Mouse (Mus musculus) lung, embryonic 15.5 days (tissue): ENCODE measurements around the gene Ppp1ca. TPM values are rescaled to one million over a fixed set of nuclear protein-coding genes. Genes with fewer than 3 reads are reported as not detected.

ENCODE experiments used
- ATAC-seq: fragments of 200-750 bp; cut with Nextera tagmentation; 2 replicates; pipeline ENCODE4 v1.8.0; 2017; ENCODE audit warnings: moderate number of reproducible peaks, borderline replicate concordance; ENCODE audit not compliant: low FRiP score, low TSS enrichment; ENCODE audit errors: extremely low read depth
- H3K27ac ChIP-seq: fragments of 300-500 bp; sonication (generic); 2 replicates; pipeline ENCODE4 v1.5.1; 2015; ENCODE audit warnings: moderate library complexity, mild to moderate bottlenecking, inconsistent platforms
- H3K27me3 ChIP-seq: fragments of 300-500 bp; sonication (generic); 2 replicates; pipeline ENCODE4 v1.6.1; 2015; ENCODE audit warnings: inconsistent platforms
- H3K36me3 ChIP-seq: fragments of 300-500 bp; sonication (generic); 2 replicates; pipeline ENCODE4 v1.6.1; 2015; ENCODE audit warnings: inconsistent platforms
- H3K4me1 ChIP-seq: fragments of 300-500 bp; sonication (generic); 2 replicates; pipeline ENCODE4 v1.6.1; 2015; ENCODE audit warnings: inconsistent platforms
- H3K4me2 ChIP-seq: fragments of 300-500 bp; sonication (generic); 2 replicates; pipeline ENCODE4 v1.6.1; 2015; ENCODE audit warnings: inconsistent platforms, mild to moderate bottlenecking, moderate library complexity
- H3K4me3 ChIP-seq: fragments of 300-500 bp; sonication (generic); 2 replicates; pipeline ENCODE4 v1.5.1; 2015; ENCODE audit warnings: mild to moderate bottlenecking, inconsistent platforms
- H3K9ac ChIP-seq: fragments of 300-500 bp; sonication (generic); 2 replicates; pipeline ENCODE4 v1.6.1; 2015; ENCODE audit warnings: inconsistent platforms
- H3K9me3 ChIP-seq: fragments of 300-500 bp; sonication (generic); 2 replicates; pipeline ENCODE4 v1.6.1; 2016; ENCODE audit warnings: inconsistent platforms
- WGBS: fragments of 180-500 bp; shearing (Covaris S2); methylation state at CpG from one replicate; pipeline ENCODE4 v1.1.7; 2015; 5-methylcytosine and 5-hydroxymethylcytosine counted together
- polyA plus RNA-seq: library from polyadenylated mRNA; unstranded; fragments of >200 nt; fragmentation: Nextera tagmentation; extraction: Ambion mirVana; gene quantifications from 2 replicates; pipeline ENCODE4 v1.2.1, GENCODE M21; 2015

The Ppp1ca gene
- polyA plus RNA-seq, 1 experiment from 2014 or later = 974 TPM

DNA sequence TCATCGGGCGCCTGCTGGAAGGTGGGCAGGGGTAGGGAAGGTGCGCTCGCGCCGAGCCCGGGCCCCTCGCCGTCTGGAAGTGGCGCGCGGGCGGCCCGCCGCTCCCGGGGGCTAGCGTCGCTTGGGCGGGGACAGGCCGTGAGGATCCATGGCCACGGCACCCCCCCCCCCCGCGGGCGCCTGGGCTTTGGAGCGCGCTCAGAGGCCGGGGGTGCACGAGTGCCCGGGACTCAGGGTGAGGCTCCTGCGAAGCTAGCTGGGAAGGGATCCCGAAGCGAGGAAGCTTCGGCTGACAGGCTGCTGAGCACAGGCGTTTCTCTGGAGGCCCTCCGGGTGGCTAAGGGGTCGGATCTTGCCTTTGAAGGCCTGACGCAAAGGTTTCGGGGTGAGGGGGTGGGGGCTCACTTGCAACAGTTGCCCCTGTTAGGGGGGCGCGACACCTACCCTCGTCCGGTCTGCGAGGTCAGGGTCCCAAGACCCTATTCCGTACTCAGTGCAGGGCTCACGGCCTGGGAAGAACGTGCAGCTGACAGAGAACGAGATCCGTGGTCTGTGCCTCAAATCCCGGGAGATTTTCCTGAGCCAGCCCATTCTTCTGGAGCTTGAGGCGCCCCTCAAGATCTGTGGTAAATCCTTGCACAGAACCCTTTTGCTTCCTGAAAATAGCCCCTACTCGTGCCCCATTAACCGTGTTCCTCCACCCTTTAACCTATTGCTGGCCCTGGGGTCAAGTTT, 553 bp downstream of the Ppp1ca start:
- peak overlapping the region; percentile 95 for H3K27ac ChIP-seq
- under 1% methylated on average over 52 of the region's 52 CpGs for WGBS
- ATAC-seq = peak; percentile 48

DNA sequence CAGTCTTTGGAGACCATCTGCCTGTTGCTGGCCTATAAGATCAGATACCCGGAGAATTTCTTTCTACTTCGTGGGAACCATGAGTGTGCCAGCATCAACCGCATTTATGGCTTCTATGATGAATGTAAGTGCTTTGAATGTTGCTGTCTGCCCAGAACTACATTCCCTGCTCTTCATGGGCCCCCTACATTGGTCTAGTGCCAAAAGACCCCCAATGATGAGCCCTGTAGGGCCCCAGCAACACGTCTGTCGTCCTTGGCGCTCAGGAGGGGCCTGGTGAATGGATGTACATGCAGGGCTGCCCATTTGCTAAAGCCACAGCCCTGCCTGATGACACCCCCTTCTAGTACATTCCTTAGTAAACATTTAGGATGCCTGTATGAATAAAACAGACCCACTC, 1.3 kb downstream of the Ppp1ca start:
- H3K9me3 ChIP-seq = no peaks in the 10 kb centered on the region
- H3K4me2 ChIP-seq = peak overlapping the region; percentile 78
- WGBS = 43% methylated on average over 6 of the region's 6 CpGs
- H3K27me3 ChIP-seq = no peaks in the 10 kb centered on the region
- H3K9ac ChIP-seq = peak overlapping the region; percentile 99
- H3K4me1 ChIP-seq = peaks cover 31% of the 10 kb centered on the region
- H3K4me3 ChIP-seq = peak overlapping the region; percentile 90
- no peak for ATAC-seq
- peaks cover 45% of the 10 kb centered on the region for H3K36me3 ChIP-seq
- H3K27ac ChIP-seq = no peak overlapping the region

More for the DNA sequence above, 553 bp downstream of the Ppp1ca start:
- Histone ChIP-seq H3K4me1 (peaks cover 31% of the 10 kb centered on the region), H3K9ac (peak overlapping the region; percentile 99), H3K4me2 (peak overlapping the region; percentile 78), H3K9me3 (no peaks in the 10 kb centered on the region), H3K36me3 (peaks cover 44% of the 10 kb centered on the region), H3K4me3 (peak overlapping the region; percentile 90), H3K27me3 (no peaks in the 10 kb centered on the region)

DNA sequence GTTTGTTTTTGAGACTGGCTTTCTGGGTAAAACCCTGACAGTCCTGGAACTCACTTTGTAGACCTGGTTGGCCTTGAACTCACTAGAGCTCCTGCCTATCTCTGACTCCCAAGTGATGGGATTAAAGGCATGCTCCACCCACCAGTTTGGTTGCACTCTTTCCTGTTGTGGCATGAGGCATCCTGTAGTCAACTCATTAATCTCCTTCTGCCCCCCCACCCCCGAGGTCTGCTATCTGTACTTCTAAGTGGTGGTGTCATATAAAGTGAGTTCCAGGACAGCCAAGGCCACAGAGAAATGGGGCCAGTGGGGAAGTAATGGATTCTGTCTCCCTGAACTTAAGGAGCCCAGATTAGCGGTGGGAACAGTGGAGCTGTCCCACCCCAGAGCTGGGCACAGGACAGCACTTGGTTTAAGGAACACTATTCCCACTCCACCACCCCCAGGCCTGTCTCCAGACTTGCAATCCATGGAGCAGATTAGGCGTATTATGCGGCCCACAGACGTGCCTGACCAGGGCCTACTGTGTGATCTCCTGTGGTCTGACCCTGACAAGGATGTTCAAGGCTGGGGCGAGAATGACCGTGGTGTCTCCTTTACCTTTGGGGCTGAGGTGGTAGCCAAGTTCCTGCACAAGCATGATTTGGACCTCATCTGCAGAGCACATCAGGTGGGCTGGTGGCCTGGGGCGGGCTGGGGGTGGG, 2.3 kb downstream of the Ppp1ca start:
- Histone ChIP-seq H3K4me1 (peaks cover 31% of the 10 kb centered on the region), H3K4me3 (0 out of 2 replicates have a peak overlapping the region, but pooled peaks have one; percentile 90)

DNA sequence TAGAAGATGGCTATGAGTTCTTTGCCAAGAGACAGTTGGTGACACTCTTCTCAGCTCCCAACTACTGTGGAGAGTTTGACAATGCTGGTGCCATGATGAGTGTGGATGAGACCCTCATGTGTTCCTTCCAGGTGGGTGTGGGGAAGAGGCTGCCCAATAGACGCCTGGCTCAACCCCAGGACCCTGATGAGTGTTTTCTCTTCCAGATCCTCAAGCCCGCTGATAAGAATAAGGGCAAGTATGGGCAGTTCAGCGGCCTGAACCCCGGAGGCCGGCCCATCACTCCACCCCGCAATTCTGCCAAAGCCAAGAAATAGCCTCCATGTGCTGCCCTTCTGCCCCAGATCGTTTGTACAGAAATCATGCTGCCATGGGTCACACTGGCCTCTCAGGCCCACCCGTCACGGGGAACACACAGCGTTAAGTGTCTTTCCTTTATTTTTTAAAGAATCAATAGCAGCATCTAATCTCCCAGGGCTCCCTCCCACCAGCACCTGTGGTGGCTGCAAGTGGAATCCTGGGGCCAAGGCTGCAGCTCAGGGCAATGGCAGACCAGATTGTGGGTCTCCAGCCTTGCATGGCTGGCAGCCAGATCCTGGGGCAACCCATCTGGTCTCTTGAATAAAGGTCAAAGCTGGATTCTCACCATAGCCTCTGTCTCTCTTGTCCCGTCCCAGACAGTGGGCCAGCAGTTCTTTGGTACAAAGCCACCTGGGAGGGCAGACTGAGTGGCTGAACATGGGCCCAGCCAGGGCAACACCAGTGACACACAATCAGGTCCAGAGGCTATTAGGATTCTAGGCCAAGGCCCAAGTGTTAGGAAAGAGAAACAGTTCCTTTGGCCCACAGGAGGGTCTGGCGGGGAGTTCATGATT, 3.1 kb downstream of the Ppp1ca start:
- no peak overlapping the region for H3K4me3 ChIP-seq
- H3K27ac ChIP-seq = no peak overlapping the region
- no peaks in the 10 kb centered on the region for H3K9me3 ChIP-seq
- H3K36me3 ChIP-seq = peaks cover 53% of the 10 kb centered on the region
- no peak overlapping the region for H3K4me2 ChIP-seq
- 79% methylated on average over 12 of the region's 12 CpGs for WGBS
- H3K9ac ChIP-seq = no peak overlapping the region
- no peaks in the 10 kb centered on the region for H3K27me3 ChIP-seq
- no peak for ATAC-seq
- H3K4me1 ChIP-seq = peaks cover 32% of the 10 kb centered on the region

More for the DNA sequence above, 2.3 kb downstream of the Ppp1ca start:
- peak overlapping the region; percentile 11; the same call in 1 of the 2 replicates for H3K9ac ChIP-seq
- peaks cover 46% of the 10 kb centered on the region for H3K36me3 ChIP-seq
- no peak overlapping the region for H3K27ac ChIP-seq
- H3K9me3 ChIP-seq = no peaks in the 10 kb centered on the region
- ATAC-seq = no peak
- H3K4me2 ChIP-seq = peak overlapping the region; percentile 78; the same call in 1 of the 2 replicates
- 79% methylated on average over 8 of the region's 8 CpGs for WGBS
- no peaks in the 10 kb centered on the region for H3K27me3 ChIP-seq

DNA sequence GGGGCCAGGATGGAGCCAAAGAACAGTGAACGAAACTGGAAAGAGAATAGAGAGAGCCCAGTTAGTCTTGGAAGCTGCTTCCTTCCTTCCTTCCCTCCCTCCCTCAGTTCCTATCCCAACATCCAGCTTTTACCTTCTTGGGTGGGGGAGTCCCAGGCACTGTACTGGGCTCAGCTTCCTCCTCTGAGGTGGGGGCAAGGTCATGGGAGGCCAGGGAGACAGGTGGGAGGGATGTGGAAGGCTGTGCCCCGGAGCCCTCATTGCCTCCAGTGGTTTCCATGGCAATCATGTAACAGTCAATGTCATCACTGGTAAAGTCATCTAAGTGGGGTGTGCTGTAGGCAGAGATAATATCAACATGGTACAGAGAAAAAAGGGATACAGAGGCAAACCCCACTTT, 4.2 kb downstream of the Ppp1ca start:
- Histone ChIP-seq H3K27me3 (no peaks in the 10 kb centered on the region), H3K9me3 (no peaks in the 10 kb centered on the region), H3K36me3 (peaks cover 55% of the 10 kb centered on the region), H3K4me1 (peaks cover 42% of the 10 kb centered on the region), H3K4me3 (no peak overlapping the region), H3K4me2 (no peak overlapping the region), H3K27ac (no peak overlapping the region), H3K9ac (no peak overlapping the region)
- ATAC-seq = no peak
- WGBS = 42% methylated on average over 2 of the region's 2 CpGs

DNA sequence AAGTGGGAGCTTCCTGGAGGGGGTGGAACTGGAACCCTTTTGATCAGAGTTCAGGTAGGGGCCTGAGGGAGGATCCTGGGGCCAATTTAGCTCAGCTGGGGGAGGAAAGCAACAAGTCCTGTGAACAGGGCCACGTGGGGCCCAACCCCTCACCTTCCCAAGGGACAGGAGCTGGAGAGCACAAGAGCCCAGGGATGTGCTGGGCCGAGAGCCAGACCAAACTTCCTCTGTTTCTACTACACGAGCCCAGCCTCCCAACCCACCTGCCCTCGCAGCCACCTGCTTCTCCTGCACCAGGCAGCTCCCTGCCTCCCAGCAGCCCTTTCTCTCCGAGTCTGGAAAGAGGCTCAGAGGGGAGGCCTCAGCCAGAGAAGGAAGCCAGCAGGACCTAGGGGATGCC, 4.7 kb downstream of the Ppp1ca start:
- no peak for ATAC-seq
- Histone ChIP-seq H3K36me3 (peaks cover 55% of the 10 kb centered on the region), H3K4me1 (peaks cover 38% of the 10 kb centered on the region), H3K4me2 (no peak overlapping the region), H3K27me3 (no peaks in the 10 kb centered on the region), H3K9ac (no peak overlapping the region), H3K4me3 (no peak overlapping the region), H3K9me3 (no peaks in the 10 kb centered on the region), H3K27ac (no peak overlapping the region)
- 25% methylated on average over 5 of the region's 5 CpGs for WGBS

DNA sequence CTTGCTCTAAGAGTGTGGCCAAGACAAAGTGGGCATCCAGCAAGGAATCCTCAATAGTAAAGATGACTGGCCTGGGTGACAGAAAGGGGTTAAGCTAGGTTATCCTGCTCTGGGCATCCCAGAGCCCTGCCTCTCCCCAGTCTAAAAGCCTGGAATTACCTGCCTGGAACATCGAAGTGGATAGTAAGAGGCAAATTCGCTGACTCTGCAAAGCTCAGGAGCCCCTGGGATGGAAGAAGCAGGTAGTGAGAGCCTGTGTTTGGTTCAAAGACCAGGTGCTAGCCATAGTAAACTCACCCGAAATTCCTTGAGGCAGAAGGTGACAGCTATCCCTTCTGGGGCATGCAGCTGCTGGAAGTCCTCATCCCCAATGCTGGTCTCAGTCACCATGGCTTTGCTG, 5.3 kb downstream of the Ppp1ca start:
- ATAC-seq = no peak
- no peaks in the 10 kb centered on the region for H3K9me3 ChIP-seq
- no peak overlapping the region for H3K27ac ChIP-seq
- no peaks in the 10 kb centered on the region for H3K27me3 ChIP-seq
- peaks cover 55% of the 10 kb centered on the region for H3K36me3 ChIP-seq
- peaks cover 41% of the 10 kb centered on the region for H3K4me1 ChIP-seq
- no peak overlapping the region for H3K9ac ChIP-seq
- 52% methylated on average over 3 of the region's 3 CpGs for WGBS
- no peak overlapping the region for H3K4me2 ChIP-seq
- no peak overlapping the region for H3K4me3 ChIP-seq

DNA sequence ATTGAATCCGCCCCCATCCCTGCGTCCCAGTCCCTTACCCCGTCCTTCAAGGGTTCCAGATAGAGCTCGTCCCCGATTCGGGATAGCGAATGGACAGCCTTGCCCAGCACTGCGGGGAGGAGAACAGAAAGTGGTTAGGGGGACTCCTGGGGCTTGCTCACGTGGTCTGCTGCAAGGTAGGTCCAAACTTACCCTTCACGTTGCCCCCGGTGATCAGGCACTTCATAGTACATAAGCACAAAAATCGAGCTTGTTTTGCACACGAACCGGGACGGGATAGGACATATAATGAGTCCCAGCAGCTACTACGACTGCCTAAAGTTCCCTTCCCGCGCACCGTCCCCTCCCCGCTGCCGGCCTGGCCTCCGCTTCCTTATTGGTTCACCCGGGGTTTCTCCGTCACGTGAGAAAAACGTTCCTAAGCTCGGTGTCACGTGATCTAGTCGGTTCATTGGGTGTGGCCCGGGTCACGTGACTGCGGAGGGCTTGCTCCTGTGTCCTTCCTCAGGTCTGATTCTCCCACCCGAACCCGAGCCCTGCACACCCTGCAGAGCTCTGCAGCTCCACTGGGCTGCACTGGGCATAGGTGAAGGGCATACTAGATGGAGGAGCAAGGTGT, 9.5 kb downstream of the Ppp1ca start, which contains the start of gene Rad9a:
Rad9a (minus strand) TSS at position 372 of the 619 bp plus-strand sequence.
- peak within 1 kb of the TSS; percentile 75 for H3K9ac ChIP-seq
- under 1% methylated on average over 34 of the region's 34 CpGs for WGBS
- peak within 1 kb of the TSS; percentile 64 for H3K4me3 ChIP-seq
- peaks cover 21% of the 10 kb centered on the region for H3K36me3 ChIP-seq
- H3K4me1 ChIP-seq = peaks cover 21% of the 10 kb centered on the region
- H3K27me3 ChIP-seq = peaks cover 4% of the 10 kb centered on the region; the same call in 1 of the 2 replicates
- peak; percentile 88 for ATAC-seq
- H3K4me2 ChIP-seq = peak within 1 kb of the TSS; percentile 82
- H3K27ac ChIP-seq = peak within 1 kb of the TSS; percentile 61
- no peaks in the 10 kb centered on the region for H3K9me3 ChIP-seq

DNA sequence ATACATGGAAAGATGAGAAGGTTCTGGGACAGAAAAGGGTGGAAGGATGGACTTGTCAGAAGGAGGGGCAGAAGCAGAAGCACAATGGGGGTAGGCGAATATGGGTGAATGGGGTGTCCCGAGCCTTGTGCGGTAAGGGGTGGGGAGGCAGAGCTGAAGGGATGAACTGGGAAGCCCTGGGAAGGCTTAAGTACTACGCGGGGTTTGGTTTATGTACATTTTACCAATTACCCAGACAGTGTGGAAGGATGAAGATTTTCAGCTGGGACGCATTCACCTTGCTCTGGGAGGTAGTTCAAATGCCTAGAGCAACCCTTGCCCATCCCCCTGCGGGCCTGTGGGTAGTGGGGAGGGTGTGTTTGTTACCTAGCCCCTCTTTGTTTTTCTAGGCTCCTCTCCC, 10.3 kb downstream of the Ppp1ca start:
- Histone ChIP-seq H3K4me1 (peaks cover 17% of the 10 kb centered on the region), H3K4me3 (peak overlapping the region; percentile 64), H3K27me3 (peaks cover 6% of the 10 kb centered on the region; the same call in 1 of the 2 replicates), H3K36me3 (peaks cover 13% of the 10 kb centered on the region), H3K9me3 (no peaks in the 10 kb centered on the region), H3K4me2 (peak overlapping the region; percentile 82), H3K27ac (no peak overlapping the region), H3K9ac (peak overlapping the region; percentile 75)
- 21% methylated on average over 7 of the region's 7 CpGs for WGBS
- ATAC-seq = no peak

DNA sequence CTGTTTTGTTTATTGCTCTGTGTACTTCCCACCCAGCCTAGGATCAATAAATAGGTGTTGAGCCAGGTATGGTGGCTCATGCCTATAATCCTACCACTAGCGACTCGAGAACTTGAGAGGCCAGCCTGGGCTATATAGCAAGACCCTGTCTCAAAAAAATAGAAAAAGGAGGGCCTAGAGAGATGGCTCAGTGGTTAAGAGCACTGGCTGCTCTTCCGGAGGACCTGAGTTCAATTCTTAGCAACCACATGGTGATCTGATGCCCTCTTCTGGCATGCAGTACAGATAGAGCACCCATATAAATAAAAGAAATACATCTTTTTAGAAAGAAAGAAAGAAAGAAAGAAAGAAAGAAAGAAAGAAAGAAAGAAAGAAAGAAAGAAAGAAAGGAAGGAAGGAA, 11.3 kb downstream of the Ppp1ca start:
- Histone ChIP-seq H3K4me2 (no peak overlapping the region), H3K4me1 (peaks cover 17% of the 10 kb centered on the region), H3K36me3 (peaks cover 10% of the 10 kb centered on the region), H3K4me3 (no peak overlapping the region), H3K9me3 (no peaks in the 10 kb centered on the region), H3K9ac (no peak overlapping the region), H3K27me3 (peaks cover 6% of the 10 kb centered on the region; the same call in 1 of the 2 replicates), H3K27ac (no peak overlapping the region)
- ATAC-seq = no peak
- 62% methylated on average over 3 of the region's 3 CpGs for WGBS
